Mouse (Mus musculus): ENCODE results near the gene Unc45a. TPM values are rescaled to one million over a fixed set of nuclear protein-coding genes. Genes with fewer than 3 reads are reported as not detected.
A peak's percentile ranks its signal among the peaks of the same experiment; 100 is the strongest.

Unc45a gene
- polyA plus RNA-seq, 1 experiment from 2014 or later = 49.7 TPM

- Histone ChIP-seq H3K27ac (no peak overlapping the region), H3K9me3 (no peaks in the 10 kb centered on the region), H3K27me3 (no peaks in the 10 kb centered on the region), H3K9ac (no peak overlapping the region), H3K4me1 (peaks cover 16% of the 10 kb centered on the region), H3K4me3 (no peak overlapping the region), H3K4me2 (replicated peaks) (no peak overlapping the region), H3K36me3 (peaks cover 6% of the 10 kb centered on the region)
- ATAC-seq (ENCODE audit: low FRiP score, low read depth) = no peak
- WGBS = 83% methylated on average over 12 of the region's 12 CpGs
These were observed 33.0 kb upstream of the Unc45a start for GRCm38 (mm10) chr7:80373850-80374249.

GRCm38 (mm10) chr7:80373352-80373751 is 32.5 kb upstream of the Unc45a start:
- Histone ChIP-seq H3K4me2 (replicated peaks) (no peak overlapping the region), H3K9me3 (no peaks in the 10 kb centered on the region), H3K27me3 (no peaks in the 10 kb centered on the region), H3K4me3 (no peak overlapping the region), H3K36me3 (peaks cover 6% of the 10 kb centered on the region), H3K9ac (no peak overlapping the region), H3K4me1 (peaks cover 16% of the 10 kb centered on the region), H3K27ac (no peak overlapping the region)
- ATAC-seq (ENCODE audit: low FRiP score, low read depth) = no peak
- WGBS = 75% methylated on average over 4 of the region's 4 CpGs

GRCm38 (mm10) chr7:80372667-80373066 is 31.9 kb upstream of the Unc45a start:
- no peak for ATAC-seq (ENCODE audit: low FRiP score, low read depth)
- H3K4me2 ChIP-seq (replicated peaks) = no peak overlapping the region
- H3K27me3 ChIP-seq = no peaks in the 10 kb centered on the region
- no peak overlapping the region for H3K4me3 ChIP-seq
- no peaks in the 10 kb centered on the region for H3K9me3 ChIP-seq
- WGBS = 65% methylated on average over 2 of the region's 2 CpGs
- H3K9ac ChIP-seq = no peak overlapping the region
- no peak overlapping the region for H3K27ac ChIP-seq
- peaks cover 16% of the 10 kb centered on the region for H3K4me1 ChIP-seq
- H3K36me3 ChIP-seq = peaks cover 11% of the 10 kb centered on the region

GRCm38 (mm10) chr7:80372166-80372565 is 31.4 kb upstream of the Unc45a start:
- no peak overlapping the region for H3K4me3 ChIP-seq
- no peaks in the 10 kb centered on the region for H3K27me3 ChIP-seq
- no peaks in the 10 kb centered on the region for H3K9me3 ChIP-seq
- no peak overlapping the region for H3K27ac ChIP-seq
- H3K4me2 ChIP-seq (replicated peaks) = no peak overlapping the region
- WGBS = 96% methylated on average over 3 of the region's 3 CpGs
- no peak for ATAC-seq (ENCODE audit: low FRiP score, low read depth)
- H3K4me1 ChIP-seq = peaks cover 16% of the 10 kb centered on the region
- peaks cover 16% of the 10 kb centered on the region for H3K36me3 ChIP-seq
- H3K9ac ChIP-seq = no peak overlapping the region

GRCm38 (mm10) chr7:80371041-80371751 is 30.4 kb upstream of the Unc45a start, which contains the start of gene Man2a2:
Gene Man2a2, minus strand, starts transcription at chr7:80371375.
- Histone ChIP-seq H3K9ac (peak within 1 kb of the TSS; percentile 90), H3K27ac (peak within 1 kb of the TSS; percentile 85), H3K4me3 (peak within 1 kb of the TSS; percentile 87), H3K4me2 (replicated peaks) (peak within 1 kb of the TSS; percentile 72), H3K4me1 (peaks cover 16% of the 10 kb centered on the region), H3K36me3 (peaks cover 25% of the 10 kb centered on the region), H3K9me3 (no peaks in the 10 kb centered on the region), H3K27me3 (no peaks in the 10 kb centered on the region)
- peak; percentile 68 for ATAC-seq (ENCODE audit: low FRiP score, low read depth)
- WGBS = under 1% methylated on average over 72 of the region's 86 CpGs

GRCm38 (mm10) chr7:80370649-80371040 is 29.8 kb upstream of the Unc45a start:
- Histone ChIP-seq H3K36me3 (peaks cover 31% of the 10 kb centered on the region), H3K9ac (peak overlapping the region; percentile 90), H3K27ac (peak overlapping the region; percentile 85), H3K4me2 (replicated peaks) (peak overlapping the region; percentile 72), H3K4me1 (peaks cover 16% of the 10 kb centered on the region), H3K9me3 (no peaks in the 10 kb centered on the region), H3K27me3 (no peaks in the 10 kb centered on the region), H3K4me3 (peak overlapping the region; percentile 87)
- 0% methylated on average over 28 of the region's 31 CpGs for WGBS
- peak; percentile 52 for ATAC-seq (ENCODE audit: low FRiP score, low read depth)

- ATAC-seq (ENCODE audit: low FRiP score, low read depth) = no peak
- Histone ChIP-seq H3K4me2 (replicated peaks) (peak overlapping the region; percentile 72), H3K9ac (peak overlapping the region; percentile 90), H3K27me3 (no peaks in the 10 kb centered on the region), H3K27ac (peak overlapping the region; percentile 85), H3K4me1 (peaks cover 16% of the 10 kb centered on the region), H3K36me3 (peaks cover 37% of the 10 kb centered on the region), H3K4me3 (peak overlapping the region; percentile 87), H3K9me3 (no peaks in the 10 kb centered on the region)
- WGBS = 23% methylated on average over 4 of the region's 4 CpGs
These were observed 29.2 kb upstream of the Unc45a start for GRCm38 (mm10) chr7:80369967-80370431.

GRCm38 (mm10) chr7:80369461-80369860 is 28.7 kb upstream of the Unc45a start:
- Histone ChIP-seq H3K4me1 (peaks cover 16% of the 10 kb centered on the region), H3K4me3 (peak overlapping the region; percentile 87), H3K4me2 (replicated peaks) (peak overlapping the region; percentile 72), H3K36me3 (peaks cover 42% of the 10 kb centered on the region), H3K27me3 (no peaks in the 10 kb centered on the region), H3K9ac (peak overlapping the region; percentile 90), H3K9me3 (0 out of 2 replicates have a peak, but pooled peaks cover under 1% of the 10 kb centered on the region), H3K27ac (no peak overlapping the region)
- 65% methylated on average over 5 of the region's 5 CpGs for WGBS
- no peak for ATAC-seq (ENCODE audit: low FRiP score, low read depth)

- 74% methylated on average over 20 of the region's 20 CpGs for WGBS
- Histone ChIP-seq H3K4me2 (replicated peaks) (peak overlapping the region; percentile 72), H3K9me3 (peaks cover 2% of the 10 kb centered on the region; the same call in 1 of the 2 replicates), H3K4me3 (peak overlapping the region; percentile 87; the same call in 1 of the 2 replicates), H3K27me3 (no peaks in the 10 kb centered on the region), H3K9ac (peak overlapping the region; percentile 90; the same call in 1 of the 2 replicates), H3K36me3 (peaks cover 49% of the 10 kb centered on the region), H3K27ac (no peak overlapping the region), H3K4me1 (peaks cover 16% of the 10 kb centered on the region)
- no peak for ATAC-seq (ENCODE audit: low FRiP score, low read depth)
These were observed 28.0 kb upstream of the Unc45a start for GRCm38 (mm10) chr7:80368635-80369421.

GRCm38 (mm10) chr7:80368009-80368408 is 27.2 kb upstream of the Unc45a start:
- Histone ChIP-seq H3K36me3 (peaks cover 57% of the 10 kb centered on the region), H3K9me3 (peaks cover 2% of the 10 kb centered on the region; the same call in 1 of the 2 replicates)
- 86% methylated on average over 9 of the region's 9 CpGs for WGBS

GRCm38 (mm10) chr7:80367232-80367631 is 26.4 kb upstream of the Unc45a start:
- no peak overlapping the region for H3K27ac ChIP-seq
- peaks cover 2% of the 10 kb centered on the region; the same call in 1 of the 2 replicates for H3K9me3 ChIP-seq
- 96% methylated on average over 7 of the region's 7 CpGs for WGBS
- peaks cover 65% of the 10 kb centered on the region for H3K36me3 ChIP-seq
- no peak for ATAC-seq (ENCODE audit: low FRiP score, low read depth)
- no peak overlapping the region for H3K9ac ChIP-seq
- H3K4me1 ChIP-seq = peaks cover 16% of the 10 kb centered on the region
- H3K4me2 ChIP-seq (replicated peaks) = no peak overlapping the region
- no peaks in the 10 kb centered on the region for H3K27me3 ChIP-seq
- no peak overlapping the region for H3K4me3 ChIP-seq

More at GRCm38 (mm10) chr7:80368009-80368408, 27.2 kb upstream of the Unc45a start:
- H3K4me2 ChIP-seq (replicated peaks) = no peak overlapping the region
- no peak for ATAC-seq (ENCODE audit: low FRiP score, low read depth)
- H3K9ac ChIP-seq = no peak overlapping the region
- H3K27ac ChIP-seq = no peak overlapping the region
- H3K4me3 ChIP-seq = no peak overlapping the region
- no peaks in the 10 kb centered on the region for H3K27me3 ChIP-seq
- peaks cover 16% of the 10 kb centered on the region for H3K4me1 ChIP-seq

- Histone ChIP-seq H3K4me1 (peaks cover 16% of the 10 kb centered on the region), H3K9me3 (peaks cover 2% of the 10 kb centered on the region; the same call in 1 of the 2 replicates), H3K4me2 (replicated peaks) (no peak overlapping the region), H3K27me3 (no peaks in the 10 kb centered on the region), H3K27ac (no peak overlapping the region), H3K36me3 (peaks cover 79% of the 10 kb centered on the region), H3K9ac (no peak overlapping the region), H3K4me3 (no peak overlapping the region)
- 88% methylated on average over 2 of the region's 2 CpGs for WGBS
- ATAC-seq (ENCODE audit: low FRiP score, low read depth) = no peak
These were observed 25.0 kb upstream of the Unc45a start for GRCm38 (mm10) chr7:80365759-80366158.
